Mouse (Mus musculus): ENCODE measurements around the gene Bcl2a1c. TPM values are rescaled to one million over a fixed set of nuclear protein-coding genes. Genes with fewer than 3 reads are reported as not detected.
"Not testable (repeated sequence)": the region's sequence is repeated elsewhere in the genome, so short reads cannot be mapped to it uniquely, and the experiment has no call there.

Gene Bcl2a1c
- total and polyA plus RNA-seq, 2 experiments from 2014 or later: not detected

GRCm38 (mm10) chr9:114367783-114368470 lies 38.0 kb downstream of the Bcl2a1c start:
- under 1% methylated on average over 47 of the region's 48 CpGs for WGBS
- H3K4me1 ChIP-seq (ENCODE audit: control insufficient read depth, insufficient read depth): 0 out of 2 replicates have a peak, but pooled peaks cover 3% of the 10 kb centered on the region
- peak overlapping the region; percentile 43; the same call in 1 of the 2 replicates for H3K27ac ChIP-seq (ENCODE audit: low read depth)
- no peaks in the 10 kb centered on the region for H3K27me3 ChIP-seq (ENCODE audit: control insufficient read depth, insufficient read depth, low read length)
- H3K36me3 ChIP-seq (replicated peaks; ENCODE audit: control insufficient read depth, insufficient read depth, low read length): no peaks in the 10 kb centered on the region
- peak; percentile 84 for DNase-seq (ENCODE audit: low spot score)
- H3K4me2 ChIP-seq (ENCODE audit: low read depth, low read length): peak overlapping the region; percentile 72
- ATAC-seq (ENCODE audit: insufficient read depth, low read depth): peak; percentile 88
- H3K9ac ChIP-seq (replicated peaks; ENCODE audit: low read depth, low read length): peak overlapping the region; percentile 35; the same call in 1 of the 2 replicates
- H3K9me3 ChIP-seq (replicated peaks; ENCODE audit: control insufficient read depth, low read length): no peaks in the 10 kb centered on the region
- H3K4me3 ChIP-seq (ENCODE audit: low read depth, low read length): peak overlapping the region; percentile 47
- no peak for TF ChIP-seq CTCF (IDR thresholded peaks at IDR 0.05; ENCODE audit: low read depth)
- no peak for TF ChIP-seq EP300 (IDR thresholded peaks at IDR 0.05; ENCODE audit: low read depth)

GRCm38 (mm10) chr9:114368471-114368858 lies 38.5 kb downstream of the Bcl2a1c start:
- Histone ChIP-seq H3K27ac (ENCODE audit: low read depth) (peak overlapping the region; percentile 43; the same call in 1 of the 2 replicates), H3K9ac (replicated peaks; ENCODE audit: low read depth, low read length) (peak overlapping the region; percentile 35; the same call in 1 of the 2 replicates), H3K4me1 (ENCODE audit: control insufficient read depth, insufficient read depth) (0 out of 2 replicates have a peak, but pooled peaks cover 3% of the 10 kb centered on the region), H3K4me2 (ENCODE audit: low read depth, low read length) (peak overlapping the region; percentile 72), H3K27me3 (ENCODE audit: control insufficient read depth, insufficient read depth, low read length) (no peaks in the 10 kb centered on the region), H3K36me3 (replicated peaks; ENCODE audit: control insufficient read depth, insufficient read depth, low read length) (no peaks in the 10 kb centered on the region), H3K9me3 (replicated peaks; ENCODE audit: control insufficient read depth, low read length) (no peaks in the 10 kb centered on the region), H3K4me3 (ENCODE audit: low read depth, low read length) (peak overlapping the region; percentile 47)
- 12% methylated on average over 12 of the region's 12 CpGs for WGBS
- DNase-seq (ENCODE audit: low spot score) (no peak), ATAC-seq (ENCODE audit: insufficient read depth, low read depth) (peak; percentile 5; the same call in 1 of the 2 replicates)
- TF ChIP-seq CTCF (IDR thresholded peaks at IDR 0.05; ENCODE audit: low read depth): no peak
- no peak for TF ChIP-seq EP300 (IDR thresholded peaks at IDR 0.05; ENCODE audit: low read depth)

- H3K9me3 ChIP-seq (replicated peaks; ENCODE audit: control insufficient read depth, low read length); H3K36me3 ChIP-seq (replicated peaks; ENCODE audit: control insufficient read depth, insufficient read depth, low read length); H3K4me1 ChIP-seq (ENCODE audit: control insufficient read depth, insufficient read depth); H3K27me3 ChIP-seq (ENCODE audit: control insufficient read depth, insufficient read depth, low read length); H3K27ac ChIP-seq (ENCODE audit: low read depth); H3K4me3 ChIP-seq (ENCODE audit: low read depth, low read length); H3K9ac ChIP-seq (replicated peaks; ENCODE audit: low read depth, low read length): not testable (repeated sequence)
- DNase-seq (ENCODE audit: low spot score) (peak; percentile 31), ATAC-seq (ENCODE audit: insufficient read depth, low read depth) (peak; percentile 59)
- peak; percentile 37 for TF ChIP-seq CTCF (IDR thresholded peaks at IDR 0.05; ENCODE audit: low read depth)
- peak overlapping the region; percentile 72; the same call in 1 of the 2 replicates for H3K4me2 ChIP-seq (ENCODE audit: low read depth, low read length)
- whole genome bisulfite sequencing: 52% methylated on average over 5 of the region's 5 CpGs
These were observed 39.5 kb downstream of the Bcl2a1c start for GRCm38 (mm10) chr9:114369389-114369788.

- H3K4me3 ChIP-seq (ENCODE audit: low read depth, low read length); H3K4me1 ChIP-seq (ENCODE audit: control insufficient read depth, insufficient read depth); H3K9me3 ChIP-seq (replicated peaks; ENCODE audit: control insufficient read depth, low read length); H3K9ac ChIP-seq (replicated peaks; ENCODE audit: low read depth, low read length); ATAC-seq (ENCODE audit: insufficient read depth, low read depth); H3K4me2 ChIP-seq (ENCODE audit: low read depth, low read length); H3K27me3 ChIP-seq (ENCODE audit: control insufficient read depth, insufficient read depth, low read length); H3K27ac ChIP-seq (ENCODE audit: low read depth); H3K36me3 ChIP-seq (replicated peaks; ENCODE audit: control insufficient read depth, insufficient read depth, low read length); DNase-seq (ENCODE audit: low spot score): not testable (repeated sequence)
- 29% methylated on average over 5 of the region's 5 CpGs for WGBS
These were observed 41.8 kb downstream of the Bcl2a1c start for GRCm38 (mm10) chr9:114371717-114372116.

- H3K27ac ChIP-seq (ENCODE audit: low read depth): no peak overlapping the region
- no peaks in the 10 kb centered on the region for H3K9me3 ChIP-seq (replicated peaks; ENCODE audit: control insufficient read depth, low read length)
- H3K4me3 ChIP-seq (ENCODE audit: low read depth, low read length): no peak overlapping the region
- no peak for TF ChIP-seq EP300 (IDR thresholded peaks at IDR 0.05; ENCODE audit: low read depth)
- TF ChIP-seq CTCF (IDR thresholded peaks at IDR 0.05; ENCODE audit: low read depth): no peak
- no peak overlapping the region for H3K4me2 ChIP-seq (ENCODE audit: low read depth, low read length)
- H3K27me3 ChIP-seq (ENCODE audit: control insufficient read depth, insufficient read depth, low read length): no peaks in the 10 kb centered on the region
- peaks cover 26% of the 10 kb centered on the region for H3K36me3 ChIP-seq (replicated peaks; ENCODE audit: control insufficient read depth, insufficient read depth, low read length)
- ATAC-seq (ENCODE audit: insufficient read depth, low read depth): no peak
- WGBS: 74% methylated on average over 10 of the region's 10 CpGs
- no peak overlapping the region for H3K9ac ChIP-seq (replicated peaks; ENCODE audit: low read depth, low read length)
- no peak for DNase-seq (ENCODE audit: low spot score)
- H3K4me1 ChIP-seq (ENCODE audit: control insufficient read depth, insufficient read depth): peaks cover 6% of the 10 kb centered on the region; the same call in 1 of the 2 replicates
These were observed 45.5 kb downstream of the Bcl2a1c start for GRCm38 (mm10) chr9:114375276-114375962.
